Mouse (Mus musculus) olfactory bulb, adult 2 months (tissue): ENCODE results near the gene Pex7.

ENCODE experiments used
- CTCF ChIP-seq: fragments of 200-500 bp; IDR thresholded peaks from 2 replicates; pipeline ENCODE4 v1.5.1; 2012; ENCODE audit warnings: low read depth, mild to moderate bottlenecking, low read length, moderate library complexity; ENCODE audit not compliant: insufficient read depth
- POLR2A ChIP-seq: fragments of 200-500 bp; IDR thresholded peaks from 2 replicates; pipeline ENCODE4 v1.6.1; 2012; ENCODE audit warnings: mild to moderate bottlenecking, low read depth, low read length, moderate library complexity; ENCODE audit not compliant: insufficient read depth

DNA sequence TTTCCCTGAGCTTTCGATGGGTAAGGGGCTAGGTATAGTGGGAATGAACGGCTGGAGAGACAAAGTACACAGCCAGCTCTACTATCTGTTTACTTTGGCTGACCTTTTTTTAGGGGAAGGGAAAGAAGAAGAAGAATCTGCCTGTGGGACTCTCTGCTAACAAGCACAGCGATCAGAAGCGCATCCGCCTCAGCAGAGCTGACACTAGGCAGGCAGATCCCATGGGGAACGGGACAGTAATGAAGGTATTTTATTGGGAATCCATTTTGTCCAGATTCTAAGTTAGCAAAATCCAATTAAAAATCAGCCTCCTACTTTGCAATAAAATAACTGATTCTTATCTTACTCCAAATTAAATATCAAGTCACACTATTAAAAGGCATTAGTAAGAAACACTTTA lies 28.3 kb downstream of the Pex7 start:
- TF ChIP-seq CTCF (no peak), POLR2A (no peak)
